Mouse (Mus musculus): ENCODE results near the gene Ces1h. TPM values are rescaled to one million over a fixed set of nuclear protein-coding genes. Genes with fewer than 3 reads are reported as not detected.

The Ces1h gene
- polyA plus RNA-seq, 1 experiment from 2014 or later = not detected

DNA sequence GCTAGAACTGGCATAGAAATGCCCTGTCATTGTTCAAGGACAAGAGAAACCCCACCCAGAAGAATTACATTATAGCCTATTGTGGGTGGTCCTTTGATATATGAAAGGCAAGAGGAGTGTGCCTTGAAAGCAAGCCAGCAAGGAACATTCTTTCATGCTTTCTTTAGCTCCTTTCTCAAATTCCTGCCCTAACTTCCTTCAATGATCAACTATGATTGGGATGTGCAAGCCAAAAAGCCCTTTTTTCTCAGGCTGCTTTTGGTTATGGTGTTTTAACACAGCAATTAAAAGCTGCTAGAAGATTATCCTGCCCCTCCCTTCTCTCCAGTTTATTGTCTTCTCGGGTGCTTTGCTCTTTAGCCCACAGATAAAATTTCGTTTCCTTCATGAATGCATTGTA is 10.0 kb downstream of the Ces1h start:
- H3K9ac ChIP-seq (ENCODE audit: low read depth, low read length) = no peak overlapping the region
- no peaks in the 10 kb centered on the region for H3K27me3 ChIP-seq (ENCODE audit: insufficient read depth, low read length)
- DNase-seq (ENCODE audit: low spot score) (no peak), ATAC-seq (replicated peaks; ENCODE audit: low FRiP score, low read depth) (no peak)
- H3K36me3 ChIP-seq (ENCODE audit: insufficient read depth, low read length) = no peaks in the 10 kb centered on the region
- no peak overlapping the region for H3K4me2 ChIP-seq (ENCODE audit: low read length)
- no peak overlapping the region for H3K27ac ChIP-seq
- no peaks in the 10 kb centered on the region for H3K9me3 ChIP-seq (replicated peaks; ENCODE audit: low read length)
- H3K4me3 ChIP-seq (replicated peaks; ENCODE audit: low read depth, low read length) = no peak overlapping the region
- H3K4me1 ChIP-seq (replicated peaks; ENCODE audit: insufficient read depth, low read length) = no peaks in the 10 kb centered on the region
- no peak for TF ChIP-seq CTCF (IDR thresholded peaks at IDR 0.05; ENCODE audit: low read depth)
- 11% methylated on average over 2 of the region's 2 CpGs for WGBS

DNA sequence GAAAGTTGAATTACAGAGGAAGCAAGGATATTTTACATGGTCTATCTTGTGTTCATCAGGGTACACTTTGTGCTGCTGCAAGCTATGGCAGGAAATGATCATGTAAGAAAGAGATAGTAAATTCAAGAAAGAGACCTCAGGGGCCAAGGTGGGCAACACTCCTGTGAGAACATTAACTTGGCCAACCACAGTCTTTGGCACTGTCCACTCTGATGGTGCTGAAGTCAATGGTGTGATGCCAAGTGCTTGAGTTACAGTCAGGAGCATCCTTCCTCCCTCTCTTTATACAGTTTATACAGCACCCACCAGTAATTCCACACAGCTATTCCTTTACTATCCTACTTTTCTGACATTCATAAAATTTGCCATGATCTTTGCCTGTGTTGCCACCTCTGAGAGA is 19.4 kb downstream of the Ces1h start:
- DNase-seq (ENCODE audit: low spot score) = peak; percentile 19
- no peaks in the 10 kb centered on the region for H3K9me3 ChIP-seq (replicated peaks; ENCODE audit: low read length)
- ATAC-seq (replicated peaks; ENCODE audit: low FRiP score, low read depth) = no peak
- H3K27ac ChIP-seq = no peak overlapping the region
- no peak overlapping the region for H3K4me2 ChIP-seq (ENCODE audit: low read length)
- H3K27me3 ChIP-seq (ENCODE audit: insufficient read depth, low read length) = no peaks in the 10 kb centered on the region
- H3K4me3 ChIP-seq (replicated peaks; ENCODE audit: low read depth, low read length) = no peak overlapping the region
- TF ChIP-seq CTCF (IDR thresholded peaks at IDR 0.05; ENCODE audit: low read depth) = no peak
- no peaks in the 10 kb centered on the region for H3K4me1 ChIP-seq (replicated peaks; ENCODE audit: insufficient read depth, low read length)
- no peak overlapping the region for H3K9ac ChIP-seq (ENCODE audit: low read depth, low read length)
- H3K36me3 ChIP-seq (ENCODE audit: insufficient read depth, low read length) = no peaks in the 10 kb centered on the region

DNA sequence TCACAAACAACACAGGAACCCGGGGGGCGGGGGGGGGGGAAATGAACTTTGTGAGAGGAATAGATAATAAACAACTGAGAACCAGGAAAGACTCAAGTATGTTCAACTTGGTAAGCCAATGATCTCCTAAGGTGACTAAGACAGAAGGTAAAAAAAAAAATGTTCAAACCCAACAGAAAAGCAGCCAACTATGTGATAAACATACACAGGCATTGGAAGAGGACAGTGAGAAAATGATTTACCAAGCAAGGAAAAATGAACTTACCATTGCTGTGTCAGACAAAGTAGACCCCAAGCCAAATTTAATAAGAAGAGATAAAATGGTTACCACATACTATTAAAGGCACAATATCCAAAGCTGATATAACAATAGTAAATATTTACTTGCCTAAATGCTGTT is 40.0 kb downstream of the Ces1h start:
- Histone ChIP-seq H3K9me3 (replicated peaks; ENCODE audit: low read length) (no peaks in the 10 kb centered on the region), H3K4me3 (replicated peaks; ENCODE audit: low read depth, low read length) (no peak overlapping the region), H3K27me3 (ENCODE audit: insufficient read depth, low read length) (no peaks in the 10 kb centered on the region), H3K36me3 (ENCODE audit: insufficient read depth, low read length) (no peaks in the 10 kb centered on the region), H3K4me2 (ENCODE audit: low read length) (no peak overlapping the region), H3K27ac (no peak overlapping the region), H3K4me1 (replicated peaks; ENCODE audit: insufficient read depth, low read length) (no peaks in the 10 kb centered on the region), H3K9ac (ENCODE audit: low read depth, low read length) (no peak overlapping the region)
- no peak for ATAC-seq (replicated peaks; ENCODE audit: low FRiP score, low read depth)
- WGBS = 92% methylated on average over 2 of the region's 2 CpGs
- DNase-seq (ENCODE audit: low spot score) = no peak
- no peak for TF ChIP-seq CTCF (IDR thresholded peaks at IDR 0.05; ENCODE audit: low read depth)

DNA sequence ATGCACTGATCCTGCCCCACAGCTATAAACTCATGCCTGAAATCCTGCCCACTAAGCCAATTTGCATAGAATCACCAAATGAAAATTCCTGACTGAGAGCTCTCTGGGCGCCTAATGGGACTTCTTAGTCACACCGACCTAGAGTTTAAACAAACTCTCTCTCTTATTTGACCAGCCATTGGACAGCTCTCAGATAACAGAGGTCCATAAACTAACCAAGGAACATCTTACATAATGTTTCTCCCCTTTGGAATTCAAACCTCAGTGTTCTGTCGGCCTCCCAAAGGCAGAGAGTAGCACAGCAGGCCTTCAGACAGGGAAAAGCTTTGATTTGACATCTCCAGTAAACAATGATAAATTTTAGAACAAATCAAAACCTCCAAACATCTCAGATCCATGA is 42.3 kb downstream of the Ces1h start, which contains the start of gene Ces1g:
Ces1g (minus strand) TSS at position 102 of the 400 bp plus-strand sequence.
- DNase-seq (ENCODE audit: low spot score) = no peak

DNA sequence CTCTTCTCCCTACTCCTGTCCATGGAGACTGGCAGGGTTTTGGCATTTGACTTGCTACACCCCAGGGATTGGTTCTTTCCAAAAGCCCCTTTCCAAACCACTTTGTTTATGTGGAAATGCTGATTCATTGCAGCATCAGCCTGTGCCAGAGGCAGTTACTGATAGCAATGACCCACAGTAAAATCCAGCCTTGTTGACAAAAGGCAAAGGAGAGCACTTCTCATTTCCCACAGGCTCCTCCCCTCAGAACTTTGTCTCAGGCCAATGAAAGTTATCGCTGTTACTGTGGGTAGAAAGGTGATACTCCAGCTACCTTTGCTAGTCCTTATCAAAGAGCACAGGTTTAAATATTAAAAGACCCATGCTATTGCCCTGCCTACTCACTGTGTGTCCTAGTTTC is 46.8 kb downstream of the Ces1h start:
- Histone ChIP-seq H3K27me3 (ENCODE audit: insufficient read depth, low read length) (no peaks in the 10 kb centered on the region), H3K9ac (ENCODE audit: low read depth, low read length) (no peak overlapping the region), H3K9me3 (replicated peaks; ENCODE audit: low read length) (no peaks in the 10 kb centered on the region), H3K27ac (no peak overlapping the region), H3K36me3 (ENCODE audit: insufficient read depth, low read length) (no peaks in the 10 kb centered on the region), H3K4me1 (replicated peaks; ENCODE audit: insufficient read depth, low read length) (no peaks in the 10 kb centered on the region), H3K4me2 (ENCODE audit: low read length) (no peak overlapping the region), H3K4me3 (replicated peaks; ENCODE audit: low read depth, low read length) (no peak overlapping the region)
- DNase-seq (ENCODE audit: low spot score) (no peak), ATAC-seq (replicated peaks; ENCODE audit: low FRiP score, low read depth) (no peak)
- TF ChIP-seq CTCF (IDR thresholded peaks at IDR 0.05; ENCODE audit: low read depth) = no peak
- WGBS = 57% methylated on average over 1 of the region's 1 CpGs

More for the DNA sequence above, 42.3 kb downstream of the Ces1h start, which contains the start of gene Ces1g:
- no peak within 1 kb of the TSS for H3K4me3 ChIP-seq (replicated peaks; ENCODE audit: low read depth, low read length)
- H3K36me3 ChIP-seq (ENCODE audit: insufficient read depth, low read length) = no peaks in the 10 kb centered on the region
- no peak within 1 kb of the TSS for H3K27ac ChIP-seq
- no peaks in the 10 kb centered on the region for H3K4me1 ChIP-seq (replicated peaks; ENCODE audit: insufficient read depth, low read length)
- WGBS = 49% methylated on average over 3 of the region's 3 CpGs
- H3K27me3 ChIP-seq (ENCODE audit: insufficient read depth, low read length) = no peaks in the 10 kb centered on the region
- no peak for ATAC-seq (replicated peaks; ENCODE audit: low FRiP score, low read depth)
- H3K4me2 ChIP-seq (ENCODE audit: low read length) = no peak within 1 kb of the TSS
- no peaks in the 10 kb centered on the region for H3K9me3 ChIP-seq (replicated peaks; ENCODE audit: low read length)
- no peak within 1 kb of the TSS for H3K9ac ChIP-seq (ENCODE audit: low read depth, low read length)
- no peak for TF ChIP-seq CTCF (IDR thresholded peaks at IDR 0.05; ENCODE audit: low read depth)

DNA sequence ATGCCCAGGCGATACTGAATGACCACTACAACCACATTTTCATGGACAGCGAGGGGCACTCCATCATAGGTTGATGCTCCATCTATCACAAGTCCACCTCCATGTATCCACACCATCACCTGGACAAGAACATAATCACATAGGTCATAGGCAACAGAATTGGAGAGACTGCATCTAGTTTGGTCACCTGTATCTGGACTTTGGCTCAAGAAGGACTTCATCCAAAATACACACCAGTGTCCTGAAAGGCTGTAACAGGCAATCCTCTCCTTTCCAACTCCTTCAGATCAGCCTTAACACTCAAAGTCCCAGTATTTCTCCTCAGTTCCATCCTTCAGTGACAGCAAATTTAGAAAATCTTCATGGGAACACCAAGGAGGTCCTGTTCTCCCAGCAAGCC is 48.4 kb downstream of the Ces1h start:
- TF ChIP-seq CTCF (IDR thresholded peaks at IDR 0.05; ENCODE audit: low read depth) = no peak
- DNase-seq (ENCODE audit: low spot score) = no peak
- ATAC-seq (replicated peaks; ENCODE audit: low FRiP score, low read depth) = no peak
- no peaks in the 10 kb centered on the region for H3K4me1 ChIP-seq (replicated peaks; ENCODE audit: insufficient read depth, low read length)
- no peak overlapping the region for H3K4me3 ChIP-seq (replicated peaks; ENCODE audit: low read depth, low read length)
- H3K27ac ChIP-seq = no peak overlapping the region
- H3K27me3 ChIP-seq (ENCODE audit: insufficient read depth, low read length) = no peaks in the 10 kb centered on the region
- no peak overlapping the region for H3K4me2 ChIP-seq (ENCODE audit: low read length)
- H3K36me3 ChIP-seq (ENCODE audit: insufficient read depth, low read length) = no peaks in the 10 kb centered on the region
- no peaks in the 10 kb centered on the region for H3K9me3 ChIP-seq (replicated peaks; ENCODE audit: low read length)
- WGBS = 94% methylated on average over 2 of the region's 2 CpGs
- H3K9ac ChIP-seq (ENCODE audit: low read depth, low read length) = no peak overlapping the region

DNA sequence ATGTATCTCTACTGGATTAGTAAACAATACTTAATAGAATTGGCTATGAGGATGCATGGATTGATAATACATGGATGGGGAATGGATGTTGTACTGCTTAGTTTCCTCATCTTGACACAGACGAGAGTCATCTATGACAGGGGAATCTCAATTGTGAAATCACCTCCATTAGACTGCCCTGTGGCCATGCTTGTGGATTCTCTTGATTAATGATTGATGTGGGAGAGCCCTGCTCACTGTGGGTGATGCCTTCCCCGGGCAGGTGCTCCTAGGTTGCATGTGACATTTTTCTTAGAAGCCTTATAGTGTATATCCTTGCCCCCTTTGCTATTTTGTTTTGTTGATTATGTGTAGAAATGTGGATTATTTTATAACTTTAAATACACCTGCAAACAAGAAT is 54.4 kb downstream of the Ces1h start:
- no peaks in the 10 kb centered on the region for H3K4me1 ChIP-seq (replicated peaks; ENCODE audit: insufficient read depth, low read length)
- WGBS = 55% methylated on average over 2 of the region's 2 CpGs
- H3K9me3 ChIP-seq (replicated peaks; ENCODE audit: low read length) = no peaks in the 10 kb centered on the region
- H3K4me3 ChIP-seq (replicated peaks; ENCODE audit: low read depth, low read length) = no peak overlapping the region
- no peak overlapping the region for H3K27ac ChIP-seq
- H3K4me2 ChIP-seq (ENCODE audit: low read length) = no peak overlapping the region
- H3K9ac ChIP-seq (ENCODE audit: low read depth, low read length) = no peak overlapping the region
- peak; percentile 14 for DNase-seq (ENCODE audit: low spot score)
- no peaks in the 10 kb centered on the region for H3K36me3 ChIP-seq (ENCODE audit: insufficient read depth, low read length)
- ATAC-seq (replicated peaks; ENCODE audit: low FRiP score, low read depth) = 0 out of 2 replicates have a peak, but pooled peaks have one; percentile 54
- no peak for TF ChIP-seq CTCF (IDR thresholded peaks at IDR 0.05; ENCODE audit: low read depth)
- no peaks in the 10 kb centered on the region for H3K27me3 ChIP-seq (ENCODE audit: insufficient read depth, low read length)

All from kidney, postnatal 0 days (tissue).